Mouse (Mus musculus) hindbrain, embryonic 13.5 days (tissue): ENCODE data around the gene Igsf9. TPM values are rescaled to one million over a fixed set of nuclear protein-coding genes. Genes with fewer than 3 reads are reported as not detected.
A peak's percentile ranks its signal among the peaks of the same experiment; 100 is the strongest.

Source experiments
- ATAC-seq: fragments of 200-750 bp; cut with Nextera tagmentation; 2 replicates; pipeline ENCODE4 v1.8.0; 2017; ENCODE audit warnings: moderate TSS enrichment; ENCODE audit not compliant: low FRiP score
- H3K27ac ChIP-seq: fragments of 300-500 bp; sonication (generic); 2 replicates; pipeline ENCODE4 v1.5.1; 2015; ENCODE audit warnings: inconsistent platforms, mild to moderate bottlenecking, moderate library complexity
- H3K27me3 ChIP-seq: fragments of 300-500 bp; sonication (generic); 2 replicates; pipeline ENCODE4 v1.6.1; 2015; ENCODE audit warnings: mild to moderate bottlenecking, inconsistent platforms
- H3K36me3 ChIP-seq: fragments of 300-500 bp; sonication (generic); 2 replicates; pipeline ENCODE4 v1.6.1; 2015; ENCODE audit warnings: mild to moderate bottlenecking, inconsistent platforms
- H3K4me1 ChIP-seq: fragments of 300-500 bp; sonication (generic); replicated peaks from 2 replicates; pipeline ENCODE4 v1.6.1; 2015; ENCODE audit warnings: inconsistent platforms
- H3K4me2 ChIP-seq: fragments of 300-500 bp; sonication (generic); 2 replicates; pipeline ENCODE4 v1.6.1; 2015; ENCODE audit warnings: inconsistent platforms, mild to moderate bottlenecking, moderate library complexity
- H3K4me3 ChIP-seq: fragments of 300-500 bp; sonication (generic); 2 replicates; pipeline ENCODE4 v1.5.1; 2015; ENCODE audit warnings: mild to moderate bottlenecking, inconsistent platforms
- H3K9ac ChIP-seq: fragments of 300-500 bp; sonication (generic); 2 replicates; pipeline ENCODE4 v1.6.1; 2015; ENCODE audit warnings: mild to moderate bottlenecking, inconsistent platforms
- H3K9me3 ChIP-seq: fragments of 300-500 bp; sonication (generic); 2 replicates; pipeline ENCODE4 v1.6.1; 2016; ENCODE audit warnings: inconsistent platforms
- WGBS: fragments of 180-500 bp; shearing (Covaris S2); methylation state at CpG from one replicate; pipeline ENCODE4 v1.1.7; 2015; 5-methylcytosine and 5-hydroxymethylcytosine counted together
- polyA plus RNA-seq: library from polyadenylated mRNA; unstranded; fragments of >200 nt; fragmentation: Nextera tagmentation; extraction: Ambion mirVana; gene quantifications from 2 replicates; pipeline ENCODE4 v1.2.1, GENCODE M21; 2015

The Igsf9 gene
- polyA plus RNA-seq: 57.4 and 62.6 TPM in 2 replicates

- peaks cover 50% of the 10 kb centered on the region for H3K4me1 ChIP-seq
- peak within 1 kb of the TSS; percentile 91 for H3K4me2 ChIP-seq
- no peaks in the 10 kb centered on the region for H3K9me3 ChIP-seq
- H3K36me3 ChIP-seq: 0 out of 2 replicates have a peak, but pooled peaks cover 4% of the 10 kb centered on the region
- peak; percentile 93 for ATAC-seq
- H3K4me3 ChIP-seq: peak within 1 kb of the TSS; percentile 70
- H3K27me3 ChIP-seq: peaks cover 9% of the 10 kb centered on the region; the same call in 1 of the 2 replicates
- H3K9ac ChIP-seq: peak within 1 kb of the TSS; percentile 84
- WGBS: 1% methylated on average over 38 of the region's 38 CpGs
- H3K27ac ChIP-seq: peak within 1 kb of the TSS; percentile 76
These were observed at the start of gene Igsf9 for GRCm38 (mm10) chr1:172481540-172482280. Igsf9 (plus strand) TSS chr1:172481788.

GRCm38 (mm10) chr1:172431836-172432586, 49.6 kb upstream of the Igsf9 start:
- Histone ChIP-seq H3K4me1 (no peaks in the 10 kb centered on the region), H3K27ac (no peak overlapping the region), H3K4me2 (no peak overlapping the region), H3K4me3 (no peak overlapping the region), H3K9me3 (no peaks in the 10 kb centered on the region), H3K27me3 (no peaks in the 10 kb centered on the region), H3K9ac (no peak overlapping the region), H3K36me3 (no peaks in the 10 kb centered on the region)
- no peak for ATAC-seq
- 64% methylated on average over 4 of the region's 4 CpGs for WGBS

- no peak overlapping the region for H3K4me3 ChIP-seq
- H3K4me1 ChIP-seq: no peaks in the 10 kb centered on the region
- no peaks in the 10 kb centered on the region for H3K36me3 ChIP-seq
- H3K27me3 ChIP-seq: no peaks in the 10 kb centered on the region
- H3K9me3 ChIP-seq: no peaks in the 10 kb centered on the region
- no peak for ATAC-seq
- 88% methylated on average over 3 of the region's 3 CpGs for WGBS
- no peak overlapping the region for H3K27ac ChIP-seq
- no peak overlapping the region for H3K9ac ChIP-seq
- no peak overlapping the region for H3K4me2 ChIP-seq
These were observed 49.0 kb upstream of the Igsf9 start for GRCm38 (mm10) chr1:172432587-172432955.

- H3K4me3 ChIP-seq: no peak overlapping the region
- H3K27me3 ChIP-seq: no peaks in the 10 kb centered on the region
- no peak for ATAC-seq
- no peaks in the 10 kb centered on the region for H3K4me1 ChIP-seq
- no peaks in the 10 kb centered on the region for H3K9me3 ChIP-seq
- no peaks in the 10 kb centered on the region for H3K36me3 ChIP-seq
- H3K4me2 ChIP-seq: no peak overlapping the region
- no peak overlapping the region for H3K27ac ChIP-seq
- 90% methylated on average over 20 of the region's 20 CpGs for WGBS
- H3K9ac ChIP-seq: no peak overlapping the region
These were observed 48.4 kb upstream of the Igsf9 start for GRCm38 (mm10) chr1:172433012-172433850.

GRCm38 (mm10) chr1:172433851-172434165, 47.8 kb upstream of the Igsf9 start:
- Histone ChIP-seq H3K9me3 (no peaks in the 10 kb centered on the region), H3K36me3 (no peaks in the 10 kb centered on the region), H3K4me2 (no peak overlapping the region), H3K27me3 (no peaks in the 10 kb centered on the region), H3K4me1 (no peaks in the 10 kb centered on the region), H3K9ac (no peak overlapping the region), H3K4me3 (no peak overlapping the region), H3K27ac (no peak overlapping the region)
- ATAC-seq: no peak
- WGBS: 87% methylated on average over 4 of the region's 4 CpGs

- ATAC-seq: no peak
- 56% methylated on average over 6 of the region's 6 CpGs for WGBS
These were observed 44.8 kb upstream of the Igsf9 start for GRCm38 (mm10) chr1:172436785-172437184.

GRCm38 (mm10) chr1:172438621-172439020, 43.0 kb upstream of the Igsf9 start:
- no peak for ATAC-seq
- Histone ChIP-seq H3K36me3 (no peaks in the 10 kb centered on the region), H3K9ac (no peak overlapping the region), H3K4me1 (no peaks in the 10 kb centered on the region), H3K27me3 (no peaks in the 10 kb centered on the region), H3K4me3 (no peak overlapping the region), H3K9me3 (no peaks in the 10 kb centered on the region), H3K27ac (no peak overlapping the region), H3K4me2 (no peak overlapping the region)
- 87% methylated on average over 2 of the region's 2 CpGs for WGBS

More at GRCm38 (mm10) chr1:172436785-172437184, 44.8 kb upstream of the Igsf9 start:
- no peaks in the 10 kb centered on the region for H3K4me1 ChIP-seq
- H3K4me3 ChIP-seq: no peak overlapping the region
- no peaks in the 10 kb centered on the region for H3K27me3 ChIP-seq
- no peak overlapping the region for H3K9ac ChIP-seq
- no peak overlapping the region for H3K4me2 ChIP-seq
- no peaks in the 10 kb centered on the region for H3K36me3 ChIP-seq
- H3K27ac ChIP-seq: no peak overlapping the region
- no peaks in the 10 kb centered on the region for H3K9me3 ChIP-seq

- no peaks in the 10 kb centered on the region for H3K4me1 ChIP-seq
- H3K4me3 ChIP-seq: no peak overlapping the region
- no peak overlapping the region for H3K4me2 ChIP-seq
- H3K27ac ChIP-seq: no peak overlapping the region
- 86% methylated on average over 3 of the region's 3 CpGs for WGBS
- H3K9ac ChIP-seq: no peak overlapping the region
- no peaks in the 10 kb centered on the region for H3K27me3 ChIP-seq
- H3K9me3 ChIP-seq: no peaks in the 10 kb centered on the region
- H3K36me3 ChIP-seq: no peaks in the 10 kb centered on the region
- ATAC-seq: no peak
These were observed 41.1 kb upstream of the Igsf9 start for GRCm38 (mm10) chr1:172440521-172440920.

- no peak overlapping the region for H3K4me2 ChIP-seq
- ATAC-seq: no peak
- no peak overlapping the region for H3K4me3 ChIP-seq
- H3K27me3 ChIP-seq: no peaks in the 10 kb centered on the region
- H3K27ac ChIP-seq: no peak overlapping the region
- H3K36me3 ChIP-seq: no peaks in the 10 kb centered on the region
- 87% methylated on average over 9 of the region's 9 CpGs for WGBS
- H3K4me1 ChIP-seq: no peaks in the 10 kb centered on the region
- no peak overlapping the region for H3K9ac ChIP-seq
- no peaks in the 10 kb centered on the region for H3K9me3 ChIP-seq
These were observed 39.6 kb upstream of the Igsf9 start for GRCm38 (mm10) chr1:172441935-172442445.

- no peak for ATAC-seq
- no peaks in the 10 kb centered on the region; the same call in 1 of the 2 replicates for H3K4me1 ChIP-seq
- H3K36me3 ChIP-seq: no peaks in the 10 kb centered on the region
- H3K4me3 ChIP-seq: no peak overlapping the region
- H3K9ac ChIP-seq: no peak overlapping the region
- H3K27me3 ChIP-seq: no peaks in the 10 kb centered on the region
- no peak overlapping the region for H3K4me2 ChIP-seq
- H3K9me3 ChIP-seq: no peaks in the 10 kb centered on the region
- WGBS: 34% methylated on average over 2 of the region's 2 CpGs
- H3K27ac ChIP-seq: no peak overlapping the region
These were observed 31.4 kb upstream of the Igsf9 start for GRCm38 (mm10) chr1:172450226-172450625.

- Histone ChIP-seq H3K9ac (no peak overlapping the region), H3K9me3 (no peaks in the 10 kb centered on the region), H3K4me2 (no peak overlapping the region), H3K4me1 (no peaks in the 10 kb centered on the region; the same call in 1 of the 2 replicates), H3K27me3 (no peaks in the 10 kb centered on the region), H3K4me3 (no peak overlapping the region), H3K36me3 (no peaks in the 10 kb centered on the region), H3K27ac (no peak overlapping the region)
- 35% methylated on average over 17 of the region's 17 CpGs for WGBS
- ATAC-seq: no peak
These were observed 30.6 kb upstream of the Igsf9 start for GRCm38 (mm10) chr1:172450848-172451470.

- no peak overlapping the region for H3K4me2 ChIP-seq
- no peaks in the 10 kb centered on the region for H3K9me3 ChIP-seq
- no peak for ATAC-seq
- H3K36me3 ChIP-seq: no peaks in the 10 kb centered on the region
- 84% methylated on average over 2 of the region's 2 CpGs for WGBS
- no peaks in the 10 kb centered on the region; the same call in 1 of the 2 replicates for H3K4me1 ChIP-seq
- no peak overlapping the region for H3K27ac ChIP-seq
- no peaks in the 10 kb centered on the region for H3K27me3 ChIP-seq
- H3K4me3 ChIP-seq: no peak overlapping the region
- H3K9ac ChIP-seq: no peak overlapping the region
These were observed 28.7 kb upstream of the Igsf9 start for GRCm38 (mm10) chr1:172452911-172453310.
